Mouse (Mus musculus) kidney, embryonic 14.5 days (tissue): ENCODE results near the gene Nav2. TPM values are rescaled to one million over a fixed set of nuclear protein-coding genes. Genes with fewer than 3 reads are reported as not detected.

Experiments
- ATAC-seq: fragments of 200-750 bp; cut with Nextera tagmentation; 2 replicates; pipeline ENCODE4 v1.8.0; 2017; ENCODE audit warnings: moderate number of reproducible peaks, mild to moderate bottlenecking, moderate TSS enrichment, moderate library complexity; ENCODE audit not compliant: low FRiP score, low TSS enrichment
- H3K27ac ChIP-seq: fragments of 300-500 bp; sonication (generic); 2 replicates; pipeline ENCODE4 v1.5.1; 2014; ENCODE audit warnings: low read depth, mild to moderate bottlenecking, low read length, moderate library complexity, mixed read lengths
- H3K27me3 ChIP-seq: fragments of 300-500 bp; sonication (generic); 2 replicates; pipeline ENCODE4 v1.6.1; 2014; ENCODE audit warnings: mild to moderate bottlenecking, low read length; ENCODE audit not compliant: control insufficient read depth, insufficient read depth
- H3K36me3 ChIP-seq: fragments of 300-500 bp; sonication (generic); 2 replicates; pipeline ENCODE4 v1.6.1; 2014; ENCODE audit warnings: low read length, mixed read lengths; ENCODE audit not compliant: control insufficient read depth, insufficient read depth
- H3K4me1 ChIP-seq: fragments of 300-500 bp; sonication (generic); 2 replicates; pipeline ENCODE4 v1.6.1; 2014; ENCODE audit warnings: low read length, mixed read lengths; ENCODE audit not compliant: control insufficient read depth, insufficient read depth
- H3K4me2 ChIP-seq: fragments of 300-500 bp; sonication (generic); replicated peaks from 2 replicates; pipeline ENCODE4 v1.6.1; 2014; ENCODE audit warnings: low read depth, mild to moderate bottlenecking, low read length
- H3K4me3 ChIP-seq: fragments of 300-500 bp; sonication (generic); 2 replicates; pipeline ENCODE4 v1.5.1; 2014; ENCODE audit warnings: mild to moderate bottlenecking, low read length
- H3K9ac ChIP-seq: fragments of 300-500 bp; sonication (generic); 2 replicates; pipeline ENCODE4 v1.6.1; 2014; ENCODE audit warnings: low read depth, mild to moderate bottlenecking, low read length, moderate library complexity
- H3K9me3 ChIP-seq: fragments of 300-500 bp; sonication (generic); 2 replicates; pipeline ENCODE4 v1.6.1; 2016; ENCODE audit warnings: low read length; ENCODE audit not compliant: control insufficient read depth
- WGBS: fragments of 180-500 bp; shearing (Covaris S2); extraction: QIAGEN DNeasy Blood & Tissue Kit; methylation state at CpG from one replicate; pipeline ENCODE4 v1.1.7; 2014; 5-methylcytosine and 5-hydroxymethylcytosine counted together
- polyA plus RNA-seq: library from polyadenylated mRNA; unstranded; fragments of >200 nt; fragmentation: Nextera tagmentation; extraction: Ambion mirVana; gene quantifications from 2 replicates; pipeline ENCODE4 v1.2.1, GENCODE M21; 2014

Nav2 gene
- polyA plus RNA-seq, 1 experiment from 2014 or later = 49.2 TPM

- no peak overlapping the region for H3K9ac ChIP-seq
- peaks cover 41% of the 10 kb centered on the region; the same call in 1 of the 2 replicates for H3K4me1 ChIP-seq
- 81% methylated on average over 7 of the region's 7 CpGs for WGBS
- no peak overlapping the region for H3K27ac ChIP-seq
- H3K4me2 ChIP-seq = no peak overlapping the region
- H3K9me3 ChIP-seq = no peaks in the 10 kb centered on the region
- peaks cover 6% of the 10 kb centered on the region for H3K27me3 ChIP-seq
- H3K4me3 ChIP-seq = no peak overlapping the region
- no peaks in the 10 kb centered on the region for H3K36me3 ChIP-seq
- no peak for ATAC-seq
Measured at GRCm38 (mm10) chr7:49252444-49252843, 343.9 kb downstream of the Nav2 start.

- Histone ChIP-seq H3K27me3 (peaks cover under 1% of the 10 kb centered on the region; the same call in 1 of the 2 replicates), H3K4me1 (peaks cover 37% of the 10 kb centered on the region; the same call in 1 of the 2 replicates), H3K9me3 (no peaks in the 10 kb centered on the region), H3K4me3 (no peak overlapping the region), H3K9ac (no peak overlapping the region), H3K36me3 (no peaks in the 10 kb centered on the region), H3K27ac (no peak overlapping the region), H3K4me2 (no peak overlapping the region)
- ATAC-seq = no peak
- 76% methylated on average over 6 of the region's 6 CpGs for WGBS
Measured at GRCm38 (mm10) chr7:49252902-49253301, 344.4 kb downstream of the Nav2 start.

GRCm38 (mm10) chr7:49255053-49255452, 346.5 kb downstream of the Nav2 start:
- ATAC-seq = no peak
- 93% methylated on average over 5 of the region's 5 CpGs for WGBS
- no peaks in the 10 kb centered on the region for H3K9me3 ChIP-seq

GRCm38 (mm10) chr7:49257234-49257906, 348.9 kb downstream of the Nav2 start:
- ATAC-seq = no peak
- Histone ChIP-seq H3K27ac (no peak overlapping the region), H3K4me1 (no peaks in the 10 kb centered on the region), H3K9ac (no peak overlapping the region), H3K4me2 (no peak overlapping the region), H3K4me3 (no peak overlapping the region), H3K27me3 (no peaks in the 10 kb centered on the region), H3K36me3 (no peaks in the 10 kb centered on the region), H3K9me3 (no peaks in the 10 kb centered on the region)
- 88% methylated on average over 13 of the region's 13 CpGs for WGBS

More at GRCm38 (mm10) chr7:49255053-49255452, 346.5 kb downstream of the Nav2 start:
- no peak overlapping the region for H3K27ac ChIP-seq
- no peak overlapping the region for H3K4me2 ChIP-seq
- H3K9ac ChIP-seq = no peak overlapping the region
- H3K4me3 ChIP-seq = no peak overlapping the region
- peaks cover 19% of the 10 kb centered on the region; the same call in 1 of the 2 replicates for H3K4me1 ChIP-seq
- H3K36me3 ChIP-seq = no peaks in the 10 kb centered on the region
- H3K27me3 ChIP-seq = no peaks in the 10 kb centered on the region

- Histone ChIP-seq H3K9ac (no peak overlapping the region), H3K4me2 (no peak overlapping the region), H3K27me3 (no peaks in the 10 kb centered on the region), H3K4me1 (no peaks in the 10 kb centered on the region), H3K36me3 (no peaks in the 10 kb centered on the region), H3K9me3 (no peaks in the 10 kb centered on the region), H3K27ac (no peak overlapping the region), H3K4me3 (no peak overlapping the region)
- WGBS = 86% methylated on average over 6 of the region's 6 CpGs
- ATAC-seq = no peak
Measured at GRCm38 (mm10) chr7:49258088-49258487, 349.6 kb downstream of the Nav2 start.

GRCm38 (mm10) chr7:49261941-49262511, 353.5 kb downstream of the Nav2 start:
- Histone ChIP-seq H3K9me3 (no peaks in the 10 kb centered on the region), H3K27me3 (no peaks in the 10 kb centered on the region), H3K4me1 (no peaks in the 10 kb centered on the region), H3K4me2 (no peak overlapping the region), H3K27ac (no peak overlapping the region), H3K4me3 (no peak overlapping the region), H3K36me3 (no peaks in the 10 kb centered on the region), H3K9ac (no peak overlapping the region)
- ATAC-seq = no peak; the same call in 1 of the 2 replicates
- WGBS = 72% methylated on average over 13 of the region's 13 CpGs

GRCm38 (mm10) chr7:49266422-49266821, 357.9 kb downstream of the Nav2 start:
- no peaks in the 10 kb centered on the region for H3K36me3 ChIP-seq
- no peaks in the 10 kb centered on the region for H3K4me1 ChIP-seq
- ATAC-seq = no peak
- H3K27ac ChIP-seq = no peak overlapping the region
- H3K4me2 ChIP-seq = no peak overlapping the region
- H3K9ac ChIP-seq = no peak overlapping the region
- no peaks in the 10 kb centered on the region for H3K9me3 ChIP-seq
- H3K27me3 ChIP-seq = 0 out of 2 replicates have a peak, but pooled peaks cover 2% of the 10 kb centered on the region
- H3K4me3 ChIP-seq = no peak overlapping the region
- WGBS = 91% methylated on average over 6 of the region's 6 CpGs

GRCm38 (mm10) chr7:49267621-49268325, 359.3 kb downstream of the Nav2 start:
- WGBS = 77% methylated on average over 12 of the region's 12 CpGs
- Histone ChIP-seq H3K9me3 (no peaks in the 10 kb centered on the region), H3K27ac (no peak overlapping the region), H3K9ac (no peak overlapping the region), H3K36me3 (no peaks in the 10 kb centered on the region), H3K27me3 (0 out of 2 replicates have a peak, but pooled peaks cover 2% of the 10 kb centered on the region), H3K4me2 (no peak overlapping the region), H3K4me1 (no peaks in the 10 kb centered on the region), H3K4me3 (no peak overlapping the region)
- ATAC-seq = no peak
